Mouse (Mus musculus): ENCODE results near the gene Uroc1.

DNA sequence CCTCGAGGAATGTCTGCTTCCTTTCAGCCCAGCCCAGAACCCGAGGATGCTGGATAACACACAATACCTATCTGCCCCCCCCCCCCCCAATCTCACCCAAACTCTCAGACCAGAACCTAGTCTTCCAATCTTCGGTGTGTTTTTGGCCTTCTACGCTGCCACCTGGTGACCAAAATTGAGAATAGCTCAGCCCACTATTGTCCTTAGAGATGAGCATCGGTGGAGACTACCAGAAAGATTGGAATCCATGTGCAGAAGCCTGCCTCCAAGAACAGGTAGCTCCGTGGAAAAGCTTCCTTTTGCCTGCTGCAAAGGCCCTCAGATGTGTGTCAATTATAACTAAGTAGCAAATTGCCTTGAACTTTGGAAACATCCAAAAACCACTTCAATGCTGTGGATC is 5.4 kb upstream of the Uroc1 start:
- no peak for TF ChIP-seq POLR2A (IDR thresholded peaks at IDR 0.05; ENCODE audit: low read depth, low read length)
- no peak for TF ChIP-seq CTCF (IDR thresholded peaks at IDR 0.05; ENCODE audit: borderline replicate concordance, insufficient read depth, low read length)
